Comparison of ENCODE assay signal across 17 mouse cellular contexts in genomic region chr6:38247362-38247761, GRCm38 (mm10). TPM values are rescaled to one million over a fixed set of nuclear protein-coding genes. Genes with fewer than 3 reads are reported as not detected.
"Had no signal": no experiment of that assay in that cellular context is flagged by ENCODE, and none has a peak within 500 bp of the region (broad histone marks: within the 10 kb centered on the region; RNA-seq: fewer than 3 reads in every experiment).

No protein-coding gene starts in this region.

- H3K27ac ChIP-seq: neural tube, embryonic 13.5 days; neural tube, embryonic 15.5 days; stomach, embryonic 15.5 days; stomach, postnatal 0 days had no signal

- H3K27me3 ChIP-seq: neural tube, embryonic 13.5 days; neural tube, embryonic 15.5 days; stomach, embryonic 15.5 days had no signal

- H3K9me3 ChIP-seq: neural tube, embryonic 13.5 days; neural tube, embryonic 15.5 days; stomach, embryonic 15.5 days had no signal

- H3K36me3 ChIP-seq: neural tube, embryonic 13.5 days; neural tube, embryonic 15.5 days; stomach, embryonic 15.5 days had no signal

- DNase-seq: retina, postnatal 1 day; right cerebral cortex, adult 18-20 months; right cerebral cortex, postnatal 14 days; right cerebral cortex, postnatal 25 days; right cerebral cortex, postnatal 4 days; spleen, adult 18-20 months; thymus, adult 18-20 months; thymus, adult 2 months; thymus, postnatal 14 days; thymus, postnatal 25 days; thymus, postnatal 36 days; thymus, postnatal 4 days had no signal

- H3K9ac ChIP-seq: neural tube, embryonic 15.5 days; stomach, embryonic 15.5 days had no signal

- H3K4me3 ChIP-seq: neural tube, embryonic 13.5 days; neural tube, embryonic 15.5 days; stomach, embryonic 15.5 days had no signal

- H3K4me2 ChIP-seq: neural tube, embryonic 13.5 days; neural tube, embryonic 15.5 days; stomach, embryonic 15.5 days had no signal

RNA-seq across cellular contexts. Expression of gene D630045J12Rik, which starts 6.4 kb away (rescaled TPM):
- total RNA-seq: neutrophil, adult 5-6 weeks had no signal
